Mouse (Mus musculus) adrenal gland, postnatal 36 days (tissue): Measurements from ENCODE around the gene Nop10. TPM values are rescaled to one million over a fixed set of nuclear protein-coding genes. Genes with fewer than 3 reads are reported as not detected.

Experiments used
- total RNA-seq, 2 experiments: library from RNA; stranded (reverse); gene quantifications; 2 replicates each; pipeline ENCODE4 v1.2.3; 2021

Nop10 gene
- total RNA-seq, 2 experiments from 2014 or later, result 112 to 150 TPM

Other genes starting within 250 kb of the Nop10 start
- not detected for gene Olfr1310, start 249.2 kb upstream of the Nop10 start, total RNA-seq
- not detected for gene Olfr1311, start 237.5 kb upstream of the Nop10 start, total RNA-seq
- gene Olfr1312, start 211.7 kb upstream of the Nop10 start, total RNA-seq, result not detected
- gene Olfr1313, start 184.1 kb upstream of the Nop10 start, total RNA-seq, result not detected
- not detected for gene Olfr1314, start 165.1 kb upstream of the Nop10 start, total RNA-seq
- not detected for gene Olfr1315-ps1, start 146.5 kb upstream of the Nop10 start, total RNA-seq
- gene Olfr1316, start 126.9 kb upstream of the Nop10 start, total RNA-seq, result not detected
- gene Olfr1317, start 121.6 kb upstream of the Nop10 start, total RNA-seq, result not detected
- not detected for gene Olfr1318, start 107.7 kb upstream of the Nop10 start, total RNA-seq
- gene Lpcat4, start 22.5 kb upstream of the Nop10 start, total RNA-seq, result 1 to 10 TPM; 2.8 to 5.9 TPM
- not detected for gene Nutm1, start 2.6 kb upstream of the Nop10 start, total RNA-seq
- 10 to 100 TPM; 32.1 to 36.1 TPM for gene Slc12a6, start 3.9 kb downstream of the Nop10 start, total RNA-seq
- gene Gm21985, start 4.4 kb downstream of the Nop10 start, total RNA-seq, result under 1 TPM in 1 of 2 experiments, not detected in 1; 0.26 TPM
- gene Emc4, start 106.1 kb downstream of the Nop10 start, total RNA-seq, result 10 to 100 TPM; 91.4 to 92.6 TPM
- gene Katnbl1, start 117.3 kb downstream of the Nop10 start, total RNA-seq, result 10 to 100 TPM; 11.2 to 12.5 TPM
- 10 to 100 TPM; 32.8 to 35.5 TPM for gene Emc7, start 193.1 kb downstream of the Nop10 start, total RNA-seq
- gene Chrm5, start 218.8 kb downstream of the Nop10 start, total RNA-seq, result not detected
- gene Aven, start 231.0 kb downstream of the Nop10 start, total RNA-seq, result 10 to 100 TPM; 17.5 to 20.5 TPM